Mouse (Mus musculus) adrenal gland (tissue): ENCODE results near the gene Slc47a1.
"Not testable (repeated sequence)": the region's sequence is repeated elsewhere in the genome, so short reads cannot be mapped to it uniquely, and the experiment has no call there.

Source experiments
- intact Hi-C: fragments of 180-260 bp; cut with DNase I; formaldehyde crosslinking; loops from one replicate; pipeline ENCODE4 v1.15.1; 2025
- long read RNA-seq, 2 experiments: library from polyadenylated mRNA; unstranded; transcript quantifications; one replicate each; pipeline ENCODE4 v2.0.0; 2020; ENCODE audit warnings: borderline replicate concordance in 1 of 2; ENCODE audit not compliant: insufficient replicate concordance in 1 of 2

Gene Slc47a1
- long read RNA-seq, experiment 1, partial matches to known transcripts = 0 of 2 reads
- long read RNA-seq, experiment 1, other reads (novel, unspliced or antisense) = 0 of 2 reads
- long read RNA-seq, experiment 2 = 0 reads

DNA sequence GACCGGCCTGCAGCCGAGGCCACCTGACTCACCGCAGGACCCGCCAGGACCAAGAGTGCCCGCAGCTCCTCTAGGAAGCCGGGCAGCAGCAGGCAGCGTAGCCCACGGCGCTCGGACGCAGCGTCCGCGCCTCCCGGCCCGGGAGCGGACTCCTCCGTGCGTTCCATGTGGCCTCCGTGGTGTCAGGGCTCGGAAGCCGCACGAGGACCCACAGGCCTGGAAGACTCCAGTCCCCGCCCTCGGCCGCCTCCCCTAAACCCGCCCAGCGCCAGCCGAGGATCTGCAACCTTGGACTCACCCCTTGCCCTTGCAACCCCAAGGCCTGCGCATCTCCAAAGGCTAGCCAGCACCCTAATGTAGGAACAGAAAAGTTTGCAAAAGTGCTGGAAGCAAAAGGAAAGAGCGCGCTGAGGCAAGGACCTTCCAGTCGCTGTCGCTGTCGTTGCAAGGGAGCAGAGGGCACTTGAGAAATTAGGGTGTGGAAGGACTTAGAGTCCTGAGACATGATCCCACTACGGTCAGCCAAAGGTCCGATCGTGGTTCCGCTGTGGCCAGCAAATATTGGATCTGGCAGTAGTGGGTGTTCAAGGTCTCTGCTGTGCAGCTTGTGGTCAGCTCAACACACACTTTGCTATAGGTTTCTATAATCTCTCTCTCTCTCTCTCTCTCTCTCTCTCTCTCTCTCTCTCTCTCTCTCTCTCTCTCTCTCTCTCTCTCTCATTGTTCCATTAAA, at the start of gene Slc47a1:
Gene Slc47a1, minus strand, starts transcription at position 465 of the 733 bp plus-strand sequence.
- intact Hi-C loops = no loop called here

DNA sequence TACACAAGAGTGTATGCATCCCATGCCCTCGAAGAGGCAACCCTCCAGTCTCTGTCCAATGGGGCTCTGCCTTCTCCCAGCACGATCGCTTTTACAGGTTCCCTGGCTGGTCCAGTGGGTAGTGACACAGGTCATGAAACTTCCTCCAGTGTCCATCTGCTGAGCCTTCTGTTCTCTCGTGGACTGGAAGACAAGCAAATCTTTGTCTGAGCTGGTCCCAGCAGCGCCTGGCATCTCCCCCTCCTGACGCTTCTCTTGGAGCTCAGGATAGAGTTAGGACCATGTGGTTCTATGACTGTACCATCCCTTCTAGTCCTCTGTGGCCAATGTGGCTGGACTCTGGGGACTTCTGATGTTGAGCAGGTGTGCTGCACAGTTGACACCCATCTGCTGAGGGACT, 41.1 kb upstream of the Slc47a1 start:
- intact Hi-C loops = loop anchor here (5.0 kb wide), 3 partner anchors 83 to 293 kb away; no protein-coding TSS in a partner anchor

DNA sequence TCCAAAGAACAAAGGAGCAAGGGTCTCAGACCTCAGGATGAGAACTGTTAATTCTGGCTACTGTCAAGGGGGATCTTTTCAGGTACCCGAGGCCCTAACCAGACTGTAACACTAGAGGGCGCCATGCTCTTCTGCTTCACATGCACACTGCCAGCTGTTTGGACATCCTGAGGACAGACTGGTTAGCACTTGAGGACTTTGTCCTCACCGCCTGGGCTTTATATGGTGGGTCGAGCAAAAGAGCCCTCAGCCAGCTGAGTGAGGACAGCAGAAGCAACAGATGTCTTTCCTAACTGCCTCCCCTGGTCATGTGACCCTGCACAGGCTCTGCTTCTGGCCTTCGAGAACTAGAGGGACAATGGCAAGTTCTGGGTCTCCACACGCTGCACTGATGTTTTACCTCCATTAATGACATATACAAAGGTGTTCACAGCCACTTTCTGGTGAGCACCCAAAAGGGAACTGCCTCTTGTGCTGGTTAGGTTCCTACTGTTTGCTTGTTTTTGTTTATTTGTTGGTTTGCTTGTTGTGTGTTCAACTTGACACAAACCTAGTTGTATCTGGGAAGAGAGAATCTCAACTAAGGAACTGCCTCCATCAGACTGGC, 39.9 kb upstream of the Slc47a1 start:
- intact Hi-C loops = loop anchor here (5.0 kb wide), 3 partner anchors 84 to 294 kb away; no protein-coding TSS in a partner anchor

DNA sequence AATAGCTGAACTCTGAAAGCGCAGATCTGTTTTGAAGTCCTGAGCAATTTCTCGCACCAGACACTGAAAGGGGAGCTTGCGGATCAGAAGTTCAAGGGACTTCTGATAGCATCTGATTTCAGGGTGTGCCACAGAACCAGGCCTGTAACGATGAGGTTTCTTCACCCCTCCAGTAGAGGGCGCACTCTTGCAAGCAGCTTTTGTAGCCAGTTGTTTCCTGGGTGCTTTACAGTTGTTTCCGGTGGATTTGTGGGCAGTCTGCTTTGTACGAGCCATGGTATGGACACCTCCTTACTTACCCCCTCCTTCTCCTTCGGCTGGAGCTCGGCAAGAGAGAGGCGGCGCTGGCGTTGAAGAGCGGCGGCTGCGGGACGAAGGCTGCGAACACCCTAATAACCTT, 38.4 kb upstream of the Slc47a1 start:
- intact Hi-C loops = loop anchor here (5.0 kb wide), 3 partner anchors 86 to 296 kb away; no protein-coding TSS in a partner anchor

DNA sequence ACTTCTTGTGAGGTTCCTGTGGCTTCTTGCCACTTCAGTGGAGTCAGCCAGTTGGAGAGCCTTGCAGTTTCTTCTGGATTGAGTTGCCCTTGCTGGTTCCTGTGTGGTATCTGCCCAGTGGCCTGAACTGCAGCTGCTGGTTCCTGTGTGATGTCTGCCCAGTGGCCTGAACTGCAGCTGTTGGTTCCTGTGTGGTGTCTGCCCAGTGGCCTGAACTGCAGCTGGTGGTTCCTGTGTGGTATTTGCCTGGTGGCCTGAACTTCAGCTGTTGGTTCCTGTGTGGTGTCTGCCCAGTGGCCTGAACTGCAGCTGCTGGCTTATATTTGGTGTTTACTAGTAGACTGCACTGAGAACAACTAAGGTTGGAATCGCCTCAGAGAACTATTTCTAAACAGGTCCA, 37.3 kb upstream of the Slc47a1 start:
- intact Hi-C loops = loop anchor here (5.0 kb wide), 3 partner anchors 87 to 297 kb away; no protein-coding TSS in a partner anchor

DNA sequence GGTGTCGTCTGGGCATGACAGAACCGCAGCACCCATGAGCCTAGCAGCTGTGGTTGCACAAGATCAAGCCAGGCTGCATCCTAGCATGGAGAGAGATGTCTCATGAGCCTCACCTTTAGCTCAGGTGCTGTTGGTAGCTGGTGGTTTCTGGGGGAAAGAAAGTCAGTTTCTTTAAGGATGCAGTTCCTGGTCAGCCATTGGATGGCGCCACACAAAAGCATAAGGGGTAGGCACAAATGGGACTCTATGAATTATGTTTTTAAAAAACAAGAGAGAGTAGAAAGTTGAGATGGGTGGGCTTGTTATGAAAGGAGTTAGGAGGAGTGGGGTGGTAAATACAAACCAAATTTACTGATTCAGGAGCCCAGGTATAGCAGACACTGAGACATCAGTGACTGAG, 36.4 kb upstream of the Slc47a1 start:
- intact Hi-C loops = loop anchor here (5.0 kb wide), 2 partner anchors 182 to 222 kb away; no protein-coding TSS in a partner anchor

DNA sequence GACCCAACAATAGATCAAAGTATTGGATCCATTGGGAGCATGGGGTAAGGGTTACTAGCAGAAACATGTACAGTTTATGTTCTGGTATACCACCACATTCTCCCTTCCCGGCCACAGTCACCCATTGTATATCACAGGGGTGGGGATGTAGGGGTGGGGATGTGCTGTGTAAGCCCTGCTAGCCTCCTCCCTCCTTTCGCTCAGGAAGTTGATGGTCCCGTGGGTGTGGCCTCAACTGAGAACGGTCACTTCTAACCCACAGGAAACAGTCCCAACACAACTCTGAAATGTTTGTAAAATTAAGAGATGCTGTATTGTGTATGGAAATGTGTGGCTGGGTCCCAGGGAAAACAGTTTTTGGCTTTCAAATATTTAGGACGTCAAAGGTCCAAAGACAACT, 35.3 kb upstream of the Slc47a1 start:
- intact Hi-C loops = loop anchor here (5.0 kb wide), 2 partner anchors 181 to 221 kb away; no protein-coding TSS in a partner anchor

DNA sequence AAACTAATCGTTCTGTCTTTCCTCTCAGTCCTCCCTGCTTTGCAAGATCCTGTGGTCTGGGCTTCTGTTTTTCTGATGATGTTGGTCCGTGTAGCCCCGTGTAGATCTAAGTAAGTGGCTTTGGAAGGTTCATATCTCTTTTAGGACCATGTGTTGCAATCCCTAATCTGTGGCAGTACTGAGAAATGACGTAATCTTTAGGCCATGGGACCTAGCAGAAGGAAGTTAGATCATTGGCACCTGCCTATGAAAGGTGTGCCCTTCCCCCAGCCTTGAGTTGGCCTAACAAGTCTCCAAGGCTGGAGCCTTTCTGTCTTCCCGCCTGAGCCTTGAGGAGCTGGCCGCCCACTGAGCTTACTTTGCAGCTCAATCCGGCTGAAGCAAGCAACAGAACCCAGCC, 33.7 kb upstream of the Slc47a1 start:
- intact Hi-C loops = loop anchor here (2.0 to 5.0 kb wide), 3 partner anchors 63 to 220 kb away; no protein-coding TSS in a partner anchor

DNA sequence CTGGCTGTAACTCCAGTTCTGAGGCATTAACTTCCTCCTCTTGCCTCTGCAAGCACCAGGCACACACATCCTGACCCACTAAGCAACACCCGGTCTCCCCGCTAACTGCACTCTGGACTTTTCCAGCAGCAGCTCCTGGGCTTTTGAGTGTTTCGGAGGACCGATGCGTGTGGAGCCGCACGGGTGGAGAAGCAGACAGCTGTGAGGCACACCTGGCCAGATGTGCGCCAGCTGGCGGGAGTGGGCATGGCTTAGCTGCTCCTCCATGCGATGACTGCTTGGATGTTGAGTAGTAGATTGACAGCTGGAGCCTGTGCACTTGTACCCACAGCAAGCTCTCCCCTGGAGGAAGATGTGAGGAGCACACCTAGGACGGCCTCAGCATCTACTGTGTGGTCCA, 33.1 kb upstream of the Slc47a1 start:
- intact Hi-C loops = loop anchor here (2.0 to 5.0 kb wide), 3 partner anchors 62 to 219 kb away; no protein-coding TSS in a partner anchor

DNA sequence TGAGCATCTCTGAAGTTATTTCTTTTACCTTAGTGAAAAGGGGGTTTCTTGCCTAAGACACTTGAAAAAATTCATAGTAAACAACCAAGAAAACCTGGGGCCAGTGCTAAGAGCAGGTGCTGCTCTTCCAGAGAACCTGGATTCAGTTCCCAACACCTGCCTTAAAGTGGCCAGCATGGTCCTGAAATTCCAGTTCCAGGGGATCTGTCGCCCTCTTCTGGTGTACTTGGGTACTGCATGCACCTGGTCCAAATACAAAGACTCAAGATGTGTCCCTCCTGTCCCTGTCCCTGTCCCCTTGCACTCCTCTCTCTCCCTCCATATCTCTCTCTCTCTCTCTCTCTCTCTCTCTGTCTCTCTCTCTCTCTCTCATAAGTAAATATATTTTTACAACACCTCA, 32.0 kb upstream of the Slc47a1 start:
- intact Hi-C loops = loop anchor here (2.0 to 5.0 kb wide), 3 partner anchors 61 to 218 kb away; no protein-coding TSS in a partner anchor

DNA sequence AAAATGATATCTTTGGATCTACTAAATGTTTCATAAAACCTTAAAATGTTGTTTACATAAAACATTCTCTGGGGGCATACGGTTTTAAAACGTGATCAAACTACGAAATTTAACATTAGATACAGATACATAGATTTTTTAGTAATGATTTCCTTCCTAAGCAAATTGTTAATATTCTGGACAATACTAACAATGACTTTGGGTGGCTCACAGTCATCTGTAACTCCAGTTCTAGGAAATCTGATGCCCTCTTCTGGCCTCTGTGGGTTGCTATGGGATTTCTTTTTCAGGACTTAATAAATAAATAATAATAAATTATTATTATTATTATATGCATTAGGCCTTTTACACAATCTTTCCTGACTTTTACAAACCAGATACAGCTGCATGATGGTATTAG, 30.9 kb upstream of the Slc47a1 start:
- intact Hi-C loops = loop anchor here (10.0 kb wide), 1 partner anchor 304 kb away; no protein-coding TSS in a partner anchor

DNA sequence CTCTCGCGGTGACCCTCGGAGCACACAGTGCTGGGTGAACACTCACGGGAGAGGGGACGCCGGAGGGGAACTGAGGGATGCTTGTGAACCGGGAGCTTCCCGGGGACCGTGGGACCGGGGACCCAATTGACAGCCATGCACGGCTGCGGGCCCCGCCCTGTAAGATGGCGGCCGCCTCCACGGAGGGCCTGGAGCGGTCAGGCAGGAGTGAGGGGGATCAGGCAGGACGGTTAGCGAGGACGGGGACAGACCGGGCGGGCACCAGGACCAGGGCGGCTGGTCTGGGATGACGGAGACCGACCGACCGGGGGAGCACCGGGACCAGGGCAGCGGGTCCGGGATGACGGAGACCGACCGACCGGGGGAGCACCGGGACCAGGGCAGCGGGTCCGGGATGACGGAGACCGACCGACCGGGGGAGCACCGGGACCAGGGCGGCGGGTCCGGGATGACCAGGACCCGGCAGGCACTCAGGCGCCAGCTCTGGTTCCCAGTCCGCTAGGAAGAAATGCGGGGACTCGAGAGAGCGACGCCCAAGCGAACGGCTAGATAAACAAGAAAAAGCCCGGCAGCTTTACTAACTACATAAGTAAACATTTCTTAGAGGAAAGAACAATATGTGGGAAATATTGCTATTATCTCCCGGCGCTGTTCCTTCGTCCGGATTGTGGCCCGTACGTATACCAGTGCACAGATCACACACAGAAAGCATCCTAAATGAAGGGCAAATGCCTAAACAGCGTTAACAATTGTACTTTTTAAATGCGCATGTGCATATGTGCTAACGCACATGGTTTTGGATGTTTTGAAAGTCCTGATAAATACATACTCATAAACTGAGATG, 30.3 kb upstream of the Slc47a1 start:
- intact Hi-C loops = loop anchor here (10.0 kb wide), 1 partner anchor 304 kb away; no protein-coding TSS in a partner anchor

DNA sequence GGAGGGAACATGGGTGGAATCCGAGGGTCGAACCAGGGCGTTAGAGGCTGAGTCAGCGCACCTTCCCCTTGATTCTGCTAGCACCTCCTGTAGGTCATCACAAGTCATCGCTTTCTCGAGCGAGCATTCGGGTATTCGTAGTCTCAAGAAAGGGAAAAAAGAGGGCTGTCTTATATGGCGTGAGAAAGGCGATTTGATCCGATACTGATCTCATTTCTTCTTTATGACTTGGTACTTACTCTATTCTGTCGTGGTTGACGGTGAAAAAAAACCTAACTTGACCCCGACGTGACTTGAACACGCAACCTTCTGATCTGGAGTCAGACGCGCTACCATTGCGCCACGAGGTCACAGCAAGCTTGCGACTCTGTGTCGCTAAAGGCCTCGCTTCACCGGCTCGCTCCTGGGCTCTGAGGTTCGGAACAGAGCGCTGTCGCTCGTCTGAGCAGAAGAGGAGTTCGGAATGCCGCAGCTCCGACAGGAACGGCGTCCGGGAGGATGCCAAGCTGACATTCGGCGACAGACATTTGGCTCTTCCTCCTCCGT, 29.6 kb upstream of the Slc47a1 start:
- intact Hi-C loops = loop anchor here (10.0 kb wide), 1 partner anchor 303 kb away; no protein-coding TSS in a partner anchor

DNA sequence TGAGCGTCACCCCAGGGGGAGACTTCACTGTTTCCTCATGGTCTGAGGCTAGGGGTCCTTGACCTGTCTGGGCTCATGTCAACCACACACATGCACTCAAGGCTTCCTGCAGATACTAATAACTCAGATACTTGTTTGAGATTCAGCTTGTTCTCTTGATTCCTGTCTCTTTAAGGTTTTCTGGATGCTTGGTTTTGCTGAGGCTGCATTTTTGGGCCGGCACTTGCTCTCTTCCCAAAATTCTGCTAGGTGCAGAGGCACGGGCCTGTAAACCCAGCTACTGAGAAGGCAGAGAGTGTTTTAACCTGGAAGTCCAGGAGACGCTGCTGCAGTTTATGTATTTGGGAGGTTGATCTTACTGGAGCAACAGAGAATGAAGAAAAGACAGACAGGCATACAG, 23.6 kb upstream of the Slc47a1 start:
- intact Hi-C loops = loop anchor here (10.0 kb wide), 1 partner anchor 297 kb away; no protein-coding TSS in a partner anchor

DNA sequence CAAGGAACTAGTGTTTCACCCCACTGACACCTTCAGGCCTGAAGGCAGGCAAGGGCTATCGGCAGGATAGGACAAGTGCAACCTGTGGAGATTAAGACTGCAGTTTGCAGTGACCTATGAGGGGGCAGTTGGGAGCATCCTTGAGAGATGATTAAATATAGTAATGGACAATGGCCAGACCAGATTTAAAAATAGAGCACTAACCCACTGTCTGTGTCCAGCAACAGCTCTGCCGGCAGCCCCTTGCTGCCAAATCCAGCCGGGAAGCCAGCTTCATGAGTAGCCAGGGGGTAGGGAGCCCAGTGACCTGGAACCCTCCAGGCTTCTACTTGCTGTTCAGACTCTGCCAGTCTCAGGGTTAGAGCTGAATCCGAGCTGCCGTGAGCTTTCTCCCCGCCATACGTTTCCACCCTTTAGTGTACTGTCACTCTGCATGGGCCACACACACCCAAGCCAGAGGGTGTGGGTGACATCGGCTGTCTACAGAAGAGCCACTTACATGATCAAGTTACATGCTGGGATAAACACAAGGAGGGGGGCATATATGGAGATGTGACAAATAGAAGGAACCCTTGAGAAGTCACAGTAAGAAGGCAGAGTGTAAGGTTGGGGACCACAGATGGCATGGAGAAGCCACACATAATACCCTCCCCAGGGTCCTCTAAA, 22.7 kb upstream of the Slc47a1 start:
- intact Hi-C loops = loop anchor here (10.0 kb wide), 1 partner anchor 296 kb away; no protein-coding TSS in a partner anchor

DNA sequence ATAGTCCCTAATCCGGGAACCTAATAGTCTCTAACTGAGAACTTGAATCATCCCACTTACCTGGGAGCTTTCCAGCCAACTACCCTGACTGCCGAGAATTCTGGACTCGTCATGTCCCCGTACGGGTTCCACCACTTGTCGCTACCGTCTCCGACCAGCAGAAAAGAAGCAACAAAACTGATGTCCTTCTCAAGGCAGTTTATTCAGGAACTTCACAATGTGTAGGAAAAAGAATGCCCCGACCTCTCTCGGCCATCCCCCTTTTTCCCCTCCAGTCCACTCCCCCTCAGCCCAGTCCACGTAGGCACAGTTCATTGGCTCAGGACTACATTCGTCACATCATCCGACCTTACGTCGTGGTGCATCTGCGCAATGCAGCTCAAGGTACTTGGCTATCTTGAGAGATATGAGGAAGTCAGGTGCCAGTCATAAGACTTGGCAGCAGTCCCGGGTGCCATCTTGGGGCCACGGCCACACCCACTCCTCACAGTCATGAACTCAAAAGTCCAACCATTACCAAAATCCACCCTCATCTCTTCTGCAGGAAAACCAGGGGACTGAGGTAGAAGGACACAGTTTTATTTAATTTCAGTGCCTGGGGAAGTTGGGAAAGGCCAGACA, 19.4 kb upstream of the Slc47a1 start:
- intact Hi-C loops = not testable (repeated sequence)

DNA sequence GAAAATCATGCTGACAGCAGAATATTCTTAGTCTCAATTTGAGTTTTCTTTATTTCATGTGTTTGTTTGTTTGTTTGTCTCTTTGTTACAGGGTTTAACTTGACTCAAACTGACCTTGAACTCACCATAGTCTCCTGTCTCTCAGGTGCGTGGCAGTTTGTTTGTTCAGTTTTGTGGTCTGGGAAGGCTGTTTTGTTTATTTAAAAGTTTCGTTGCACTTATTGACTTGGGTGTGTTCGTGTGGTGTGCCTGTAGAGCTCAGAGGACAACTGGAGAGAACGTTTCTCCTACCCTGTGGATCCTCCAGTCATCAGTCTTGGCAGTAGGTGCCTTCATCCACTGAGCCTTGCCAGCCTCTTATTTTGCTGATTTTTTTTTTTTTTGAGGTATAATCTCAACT, 10.8 kb upstream of the Slc47a1 start:
- intact Hi-C loops = loop anchor here (5.0 to 10.0 kb wide), 2 partner anchors 42 to 154 kb away; no protein-coding TSS in a partner anchor

DNA sequence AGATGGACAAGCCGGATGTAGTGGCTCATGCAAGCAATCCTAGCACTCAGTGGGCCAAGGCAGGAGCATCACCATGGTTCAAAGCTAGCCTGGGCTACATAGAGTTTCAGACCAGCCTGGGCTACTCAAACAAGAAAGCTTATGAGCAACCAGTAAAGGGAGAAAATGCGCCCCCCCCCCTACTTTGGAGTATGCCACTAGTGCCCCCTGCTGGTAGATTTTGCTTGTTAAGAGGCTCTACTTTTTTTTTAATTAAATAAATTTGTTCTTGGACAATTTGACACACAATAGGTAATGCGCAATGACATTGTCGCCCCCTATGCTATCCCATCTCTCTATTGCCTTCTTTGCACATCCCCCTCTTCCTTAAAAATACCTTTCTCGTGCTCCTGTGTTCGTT, 9.9 kb upstream of the Slc47a1 start:
- intact Hi-C loops = loop anchor here (5.0 to 10.0 kb wide), 2 partner anchors 41 to 153 kb away; no protein-coding TSS in a partner anchor

DNA sequence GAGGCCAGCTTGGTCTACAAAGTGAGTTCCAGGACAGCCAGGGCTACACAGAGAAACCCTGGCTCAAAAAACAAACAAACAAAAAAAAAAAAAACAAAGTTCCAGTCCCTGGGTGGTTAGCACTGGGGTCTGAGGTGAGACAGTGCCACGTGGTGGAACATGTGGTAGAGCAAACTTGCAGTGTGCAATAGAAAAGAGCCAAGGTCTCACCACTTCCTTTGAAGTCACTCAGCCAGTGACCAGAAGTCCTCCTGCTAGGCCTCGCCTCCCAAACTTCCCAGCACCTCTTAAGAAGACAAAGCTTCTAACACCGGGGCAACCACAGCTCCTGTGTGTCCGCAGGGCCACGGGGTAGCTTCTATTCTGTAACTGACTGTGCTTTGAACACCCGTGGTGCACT, 9.1 kb upstream of the Slc47a1 start:
- intact Hi-C loops = loop anchor here (5.0 to 10.0 kb wide), 2 partner anchors 40 to 152 kb away; no protein-coding TSS in a partner anchor
